Mouse (Mus musculus) neutrophil, adult 83 days (primary cell): ENCODE data around the gene Gm9048. TPM values are rescaled to one million over a fixed set of nuclear protein-coding genes. Genes with fewer than 3 reads are reported as not detected.

Source experiments
- total RNA-seq, 2 experiments: library from RNA; stranded (reverse); gene quantifications; one replicate each; pipeline ENCODE4 v1.2.4; 2023

The Gm9048 gene
- not detected for total RNA-seq

DNA sequence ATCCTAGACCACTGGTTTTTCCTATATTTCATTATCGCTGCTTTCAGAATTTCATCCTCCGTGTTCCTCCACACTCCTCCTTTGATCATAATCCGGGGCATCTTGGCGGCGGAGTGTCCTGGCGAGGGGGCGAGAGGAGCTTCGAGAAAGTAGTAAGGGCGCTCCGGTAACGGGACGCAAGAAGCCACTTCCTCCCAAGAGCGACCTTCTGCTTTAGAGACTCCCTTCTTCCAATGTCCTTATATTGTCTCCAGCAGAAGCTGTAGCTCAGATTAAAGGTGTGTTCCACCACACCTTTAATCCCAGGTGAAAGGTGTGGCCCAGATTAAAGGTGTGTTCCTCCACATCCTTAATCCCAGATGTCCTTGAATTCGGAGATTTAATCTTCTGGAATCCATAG lies at the start of gene Gm9048:
Gene Gm9048 (minus strand): TSS at position 101 of the 400 bp plus-strand sequence.

GRCm38 (mm10) chr10:118354005-118354404 lies 5.5 kb upstream of the Gm9048 start, which contains the start of gene Gm9049:
Gm9049 (minus strand) TSS chr10:118354105.

GRCm38 (mm10) chr10:118343155-118343554 lies 5.3 kb downstream of the Gm9048 start, which contains the start of gene Gm9046:
Gm9046 (minus strand) TSS chr10:118343255.

GRCm38 (mm10) chr10:118337731-118338130 lies 10.7 kb downstream of the Gm9048 start, which contains the start of gene Gm9045:
Gm9045 (minus strand) TSS chr10:118337831.

GRCm38 (mm10) chr10:118332308-118332707 lies 16.2 kb downstream of the Gm9048 start, which contains the start of gene Gm9044:
Gm9044 (minus strand) TSS chr10:118332408.

GRCm38 (mm10) chr10:118326869-118327268 lies 21.6 kb downstream of the Gm9048 start, which contains the start of gene Gm9040:
Gm9040 (minus strand) TSS chr10:118326969.

Other genes starting within 250 kb of the Gm9048 start
- gene Mdm1, start 206.9 kb downstream of the Gm9048 start, total RNA-seq = 10 to 100 TPM; 12.1 to 14.7 TPM
- not detected for gene Il22, start 143.7 kb downstream of the Gm9048 start, total RNA-seq
- under 1 TPM; 0.37 to 0.62 TPM for gene Gm32717, start 107.9 kb downstream of the Gm9048 start, total RNA-seq
- under 1 TPM; 0.37 to 0.62 TPM for gene Gm32802, start 90.0 kb downstream of the Gm9048 start, total RNA-seq
- gene Iltifb, start 53.6 kb downstream of the Gm9048 start, total RNA-seq = not detected
- gene Gm9040, start 21.7 kb downstream of the Gm9048 start, total RNA-seq = not detected
- not detected for gene Gm9044, start 16.3 kb downstream of the Gm9048 start, total RNA-seq
- gene Gm9045, start 10.8 kb downstream of the Gm9048 start, total RNA-seq = not detected
- gene Gm9046, start 5.4 kb downstream of the Gm9048 start, total RNA-seq = not detected
- not detected for gene Gm9049, start 5.4 kb upstream of the Gm9048 start, total RNA-seq
- gene Ifng, start 92.4 kb upstream of the Gm9048 start, total RNA-seq = not detected